Mouse (Mus musculus): ENCODE results near the gene Tuba1a. TPM values are rescaled to one million over a fixed set of nuclear protein-coding genes. Genes with fewer than 3 reads are reported as not detected.
A peak's percentile ranks its signal among the peaks of the same experiment; 100 is the strongest.
"Not testable (repeated sequence)": the region's sequence is repeated elsewhere in the genome, so short reads cannot be mapped to it uniquely, and the experiment has no call there.

Gene Tuba1a
- polyA plus RNA-seq, 1 experiment = 1,134 TPM

GRCm38 (mm10) chr15:98957475-98957874 lies 4.0 kb upstream of the Tuba1a start:
- no peak for TF ChIP-seq POLR2A (IDR thresholded peaks at IDR 0.05; ENCODE audit: low read depth, low read length)
- no peak for TF ChIP-seq CTCF (IDR thresholded peaks at IDR 0.05; ENCODE audit: borderline replicate concordance, insufficient read depth, low read length)
- no peak overlapping the region for H3K27ac ChIP-seq (ENCODE audit: insufficient read depth, low read length)
- H3K4me3 ChIP-seq (ENCODE audit: insufficient read depth, low read length) = no peak overlapping the region
- no peaks in the 10 kb centered on the region; the same call in 1 of the 2 replicates for H3K4me1 ChIP-seq (ENCODE audit: control insufficient read depth, insufficient read depth, low read length)

GRCm38 (mm10) chr15:98956000-98956399 lies 2.5 kb upstream of the Tuba1a start:
- no peak overlapping the region for H3K27ac ChIP-seq (ENCODE audit: insufficient read depth, low read length)
- H3K4me3 ChIP-seq (ENCODE audit: insufficient read depth, low read length) = no peak overlapping the region
- no peaks in the 10 kb centered on the region; the same call in 1 of the 2 replicates for H3K4me1 ChIP-seq (ENCODE audit: control insufficient read depth, insufficient read depth, low read length)
- no peak for TF ChIP-seq CTCF (IDR thresholded peaks at IDR 0.05; ENCODE audit: borderline replicate concordance, insufficient read depth, low read length)
- TF ChIP-seq POLR2A (IDR thresholded peaks at IDR 0.05; ENCODE audit: low read depth, low read length) = no peak

- no peaks in the 10 kb centered on the region; the same call in 1 of the 2 replicates for H3K4me1 ChIP-seq (ENCODE audit: control insufficient read depth, insufficient read depth, low read length)
- peak overlapping the region; percentile 18; the same call in 1 of the 2 replicates for H3K27ac ChIP-seq (ENCODE audit: insufficient read depth, low read length)
- no peak overlapping the region for H3K4me3 ChIP-seq (ENCODE audit: insufficient read depth, low read length)
- no peak for TF ChIP-seq CTCF (IDR thresholded peaks at IDR 0.05; ENCODE audit: borderline replicate concordance, insufficient read depth, low read length)
- no peak for TF ChIP-seq POLR2A (IDR thresholded peaks at IDR 0.05; ENCODE audit: low read depth, low read length)
Measured at GRCm38 (mm10) chr15:98955324-98955723, 1.8 kb upstream of the Tuba1a start.

- Histone ChIP-seq H3K27ac (ENCODE audit: insufficient read depth, low read length) (peak overlapping the region; percentile 18), H3K4me3 (ENCODE audit: insufficient read depth, low read length) (no peak overlapping the region), H3K4me1 (ENCODE audit: control insufficient read depth, insufficient read depth, low read length) (no peaks in the 10 kb centered on the region; the same call in 1 of the 2 replicates)
- TF ChIP-seq CTCF (IDR thresholded peaks at IDR 0.05; ENCODE audit: borderline replicate concordance, insufficient read depth, low read length) (no peak), POLR2A (IDR thresholded peaks at IDR 0.05; ENCODE audit: low read depth, low read length) (no peak)
Measured at GRCm38 (mm10) chr15:98954425-98955253, 1.1 kb upstream of the Tuba1a start.

GRCm38 (mm10) chr15:98952751-98953400 lies 627 bp downstream of the Tuba1a start:
- no peak for TF ChIP-seq CTCF (IDR thresholded peaks at IDR 0.05; ENCODE audit: borderline replicate concordance, insufficient read depth, low read length)
- TF ChIP-seq POLR2A (IDR thresholded peaks at IDR 0.05; ENCODE audit: low read depth, low read length) = no peak
- Histone ChIP-seq H3K4me3 (ENCODE audit: insufficient read depth, low read length) (peak overlapping the region; percentile 87), H3K27ac (ENCODE audit: insufficient read depth, low read length) (peak overlapping the region; percentile 88), H3K4me1 (ENCODE audit: control insufficient read depth, insufficient read depth, low read length) (no peaks in the 10 kb centered on the region; the same call in 1 of the 2 replicates)

GRCm38 (mm10) chr15:98952063-98952455 lies 1.4 kb downstream of the Tuba1a start:
- H3K4me1 ChIP-seq (ENCODE audit: control insufficient read depth, insufficient read depth, low read length) = no peaks in the 10 kb centered on the region; the same call in 1 of the 2 replicates
- TF ChIP-seq POLR2A (IDR thresholded peaks at IDR 0.05; ENCODE audit: low read depth, low read length) = no peak; the same call in 1 of the 2 replicates
- peak overlapping the region; percentile 95 for H3K4me3 ChIP-seq (ENCODE audit: insufficient read depth, low read length)
- peak overlapping the region; percentile 41 for H3K27ac ChIP-seq (ENCODE audit: insufficient read depth, low read length)

GRCm38 (mm10) chr15:98951122-98952062 lies 2.1 kb downstream of the Tuba1a start:
- not testable (repeated sequence) for H3K4me1 ChIP-seq (ENCODE audit: control insufficient read depth, insufficient read depth, low read length); H3K27ac ChIP-seq (ENCODE audit: insufficient read depth, low read length)
- H3K4me3 ChIP-seq (ENCODE audit: insufficient read depth, low read length) = peak overlapping the region; percentile 95

GRCm38 (mm10) chr15:98949607-98949892 lies 4.0 kb downstream of the Tuba1a start:
- no peak for TF ChIP-seq POLR2A (IDR thresholded peaks at IDR 0.05; ENCODE audit: low read depth, low read length)
- TF ChIP-seq CTCF (IDR thresholded peaks at IDR 0.05; ENCODE audit: borderline replicate concordance, insufficient read depth, low read length) = no peak
- no peak overlapping the region for H3K27ac ChIP-seq (ENCODE audit: insufficient read depth, low read length)
- no peaks in the 10 kb centered on the region for H3K4me1 ChIP-seq (ENCODE audit: control insufficient read depth, insufficient read depth, low read length)
- no peak overlapping the region for H3K4me3 ChIP-seq (ENCODE audit: insufficient read depth, low read length)

GRCm38 (mm10) chr15:98948857-98949606 lies 4.5 kb downstream of the Tuba1a start:
- Histone ChIP-seq H3K27ac (ENCODE audit: insufficient read depth, low read length) (no peak overlapping the region), H3K4me1 (ENCODE audit: control insufficient read depth, insufficient read depth, low read length) (no peaks in the 10 kb centered on the region), H3K4me3 (ENCODE audit: insufficient read depth, low read length) (no peak overlapping the region)
- TF ChIP-seq CTCF (IDR thresholded peaks at IDR 0.05; ENCODE audit: borderline replicate concordance, insufficient read depth, low read length) (no peak), POLR2A (IDR thresholded peaks at IDR 0.05; ENCODE audit: low read depth, low read length) (peak; percentile 76)
